Mouse (Mus musculus) heart, adult 2 months (tissue): ENCODE data around the gene Mettl2.
A peak's percentile ranks its signal among the peaks of the same experiment; 100 is the strongest.

Source experiments
- CTCF ChIP-seq: fragments of 200-600 bp; IDR thresholded peaks from 2 replicates; pipeline ENCODE4 v1.8.1; 2022; ENCODE audit warnings: antibody characterized with exemption, mild to moderate bottlenecking, moderate library complexity
- EP300 ChIP-seq: fragments of 200-500 bp; IDR thresholded peaks from 2 replicates; pipeline ENCODE4 v1.6.1; 2011; ENCODE audit warnings: low read depth, low read length, control low read depth; ENCODE audit not compliant: insufficient read depth
- POLR2A ChIP-seq: fragments of 200-500 bp; IDR thresholded peaks from 2 replicates; pipeline ENCODE4 v1.6.1; 2011; ENCODE audit warnings: mild to moderate bottlenecking, low read depth, low read length, control low read depth; ENCODE audit not compliant: insufficient read depth

DNA sequence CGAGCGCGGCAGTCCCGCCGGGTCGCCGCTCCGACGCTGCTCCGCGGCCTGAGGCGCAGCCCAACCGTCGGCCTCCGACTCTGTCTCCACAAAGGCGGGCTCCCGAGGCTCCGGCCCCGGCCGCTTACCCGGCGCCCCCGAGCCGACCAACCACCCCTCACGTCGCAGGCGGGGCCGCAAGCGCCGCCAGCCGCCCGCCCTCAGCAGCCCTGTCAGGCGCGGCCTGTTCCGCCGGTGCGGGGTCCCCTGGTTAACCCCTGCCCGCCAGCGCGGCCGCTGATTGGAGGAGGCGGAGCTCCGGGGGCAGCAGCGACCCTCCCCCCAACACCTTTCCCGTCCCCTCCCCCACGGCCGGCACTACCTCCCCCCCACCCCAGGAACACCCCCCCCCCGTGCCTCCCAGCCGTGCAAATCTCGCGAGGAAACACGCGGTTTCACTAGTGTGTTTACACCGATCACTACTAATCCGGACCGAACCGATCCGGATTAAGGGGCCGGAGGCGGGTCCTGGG, 55.0 kb downstream of the Mettl2 start:
- TF ChIP-seq CTCF, result no peak
- TF ChIP-seq EP300, result no peak
- TF ChIP-seq POLR2A, result peak; percentile 41
